Mouse (Mus musculus) kidney, postnatal 14 days (tissue): ENCODE data around the gene Arpc4.
A peak's percentile ranks its signal among the peaks of the same experiment; 100 is the strongest.

Experiments used
- DNase-seq: peaks from one replicate; pipeline ENCODE4 v3.0.0; 2022; ENCODE audit warnings: mixed read lengths

Gene Arpc4

GRCm38 (mm10) chr6:113366639-113367038 lies 11.3 kb upstream of the Arpc4 start:
- DNase-seq = no peak

GRCm38 (mm10) chr6:113367574-113367973 lies 10.3 kb upstream of the Arpc4 start:
- DNase-seq = no peak

GRCm38 (mm10) chr6:113368124-113368523 lies 9.8 kb upstream of the Arpc4 start:
- DNase-seq = no peak

GRCm38 (mm10) chr6:113368577-113368976 lies 9.3 kb upstream of the Arpc4 start:
- DNase-seq = no peak

GRCm38 (mm10) chr6:113370194-113370929 lies 7.6 kb upstream of the Arpc4 start:
- peak; percentile 47 for DNase-seq

- no peak for DNase-seq
Observed at GRCm38 (mm10) chr6:113373491-113373890, 4.4 kb upstream of the Arpc4 start.

- no peak for DNase-seq
Observed at GRCm38 (mm10) chr6:113377172-113377495, 781 bp upstream of the Arpc4 start.

GRCm38 (mm10) chr6:113379246-113379645 lies 1.3 kb downstream of the Arpc4 start:
- no peak for DNase-seq

GRCm38 (mm10) chr6:113380480-113380879 lies 2.6 kb downstream of the Arpc4 start:
- DNase-seq = peak; percentile 31

GRCm38 (mm10) chr6:113384351-113384927 lies 6.5 kb downstream of the Arpc4 start:
- no peak for DNase-seq

- no peak for DNase-seq
Observed at GRCm38 (mm10) chr6:113385160-113385714, 7.3 kb downstream of the Arpc4 start.

GRCm38 (mm10) chr6:113386025-113386424 lies 8.1 kb downstream of the Arpc4 start:
- DNase-seq = no peak

- no peak for DNase-seq
Observed at GRCm38 (mm10) chr6:113388960-113389359, 11.0 kb downstream of the Arpc4 start, which contains the start of gene Ttll3. Gene Ttll3 (plus strand): TSS chr6:113389260.

- DNase-seq = no peak
Observed at GRCm38 (mm10) chr6:113390715-113391114, 12.8 kb downstream of the Arpc4 start.

- DNase-seq = no peak
Observed at GRCm38 (mm10) chr6:113392015-113392386, 14.1 kb downstream of the Arpc4 start.

- DNase-seq = peak; percentile 56
Observed at GRCm38 (mm10) chr6:113392387-113393071, 14.6 kb downstream of the Arpc4 start.

GRCm38 (mm10) chr6:113393951-113394350 lies 16.0 kb downstream of the Arpc4 start:
- no peak for DNase-seq

- no peak for DNase-seq
Observed at GRCm38 (mm10) chr6:113394811-113395210, 16.9 kb downstream of the Arpc4 start.

- DNase-seq = no peak
Observed at GRCm38 (mm10) chr6:113395501-113395900, 17.6 kb downstream of the Arpc4 start.

- no peak for DNase-seq
Observed at GRCm38 (mm10) chr6:113396270-113397030, 18.5 kb downstream of the Arpc4 start.

- no peak for DNase-seq
Observed at GRCm38 (mm10) chr6:113402094-113402493, 24.2 kb downstream of the Arpc4 start.

- peak; percentile 47 for DNase-seq
Observed at GRCm38 (mm10) chr6:113404649-113405448, 26.9 kb downstream of the Arpc4 start.
